ENCODE assay signal across 11 mouse cellular contexts in the genomic region with DNA sequence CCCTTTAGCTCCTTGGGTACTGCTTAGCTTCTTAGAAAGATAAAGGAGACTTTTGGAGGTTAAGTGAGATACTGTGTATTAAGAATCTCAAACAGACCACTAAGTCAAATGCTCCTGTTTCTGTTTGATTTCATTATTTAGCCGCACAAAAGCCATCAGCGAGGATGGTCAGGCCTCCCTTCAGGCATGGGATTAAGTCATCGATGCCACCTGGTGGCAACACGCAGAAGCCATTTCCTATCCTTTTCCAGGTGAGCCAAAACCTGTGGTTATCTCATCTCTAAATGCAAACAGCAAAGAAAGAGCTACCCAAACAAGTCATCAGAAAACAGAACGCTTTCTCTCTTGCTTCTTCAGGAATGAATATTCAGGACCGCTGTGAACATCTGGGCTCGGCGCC.
A peak's percentile ranks its signal among the peaks of the same experiment; 100 is the strongest.
DNase-seq lines count a peak whose midpoint lies in the region; ATAC-seq and TF ChIP-seq lines count a peak whose summit lies in the region.
"Had no signal": no experiment of that assay in that cellular context is flagged by ENCODE, and none has a peak within 500 bp of the region (broad histone marks: within the 10 kb centered on the region; RNA-seq: fewer than 3 reads in every experiment).

No protein-coding gene starts in this region.

- H3K27me3 ChIP-seq in hindbrain, postnatal 0 days (ENCODE audit: insufficient read depth, low read length) = no peaks in the 10 kb centered on the region
- no peaks in the 10 kb centered on the region for H3K27me3 ChIP-seq in hindbrain, embryonic 10.5 days (ENCODE audit: insufficient read depth, poor library complexity, severe bottlenecking)
- H3K27me3 ChIP-seq: forebrain, embryonic 15.5 days had no signal

- no peak overlapping the region for H3K27ac ChIP-seq in hindbrain, postnatal 0 days
- H3K27ac ChIP-seq in hindbrain, embryonic 10.5 days = no peak overlapping the region
- no peak overlapping the region for H3K27ac ChIP-seq in left cerebral cortex, adult 2 months
- H3K27ac ChIP-seq: forebrain, embryonic 15.5 days had no signal

- H3K9ac ChIP-seq in hindbrain, postnatal 0 days (replicated peaks; ENCODE audit: low read length) = no peak overlapping the region
- H3K9ac ChIP-seq: forebrain, embryonic 15.5 days had no signal

- H3K9me3 ChIP-seq in hindbrain, postnatal 0 days (ENCODE audit: low read length) = no peaks in the 10 kb centered on the region
- no peaks in the 10 kb centered on the region for H3K9me3 ChIP-seq in hindbrain, embryonic 10.5 days

- no peak overlapping the region for H3K4me3 ChIP-seq in hindbrain, postnatal 0 days (ENCODE audit: low read length)
- no peak overlapping the region for H3K4me3 ChIP-seq in hindbrain, embryonic 10.5 days
- no peak overlapping the region for H3K4me3 ChIP-seq in left cerebral cortex, adult 2 months
- H3K4me3 ChIP-seq: forebrain, embryonic 15.5 days; myocyte had no signal

- TF ChIP-seq CTCF in hindbrain, postnatal 0 days (IDR thresholded peaks at IDR 0.05; ENCODE audit: low read depth) = peak; percentile 71
- TF ChIP-seq CTCF in left cerebral cortex, adult 2 months (IDR thresholded peaks at IDR 0.05) = peak; percentile 62

- H3K4me1 ChIP-seq in hindbrain, postnatal 0 days (ENCODE audit: insufficient read depth, low read length) = no peaks in the 10 kb centered on the region
- H3K4me1 ChIP-seq in hindbrain, embryonic 10.5 days (replicated peaks) = no peaks in the 10 kb centered on the region
- H3K4me1 ChIP-seq: forebrain, embryonic 15.5 days had no signal

- 48% methylated on average over 8 of the region's 8 CpGs for WGBS in hindbrain, postnatal 0 days
- 54% methylated on average over 8 of the region's 8 CpGs for WGBS in hindbrain, embryonic 10.5 days

- no peak overlapping the region for H3K4me2 ChIP-seq in hindbrain, postnatal 0 days (ENCODE audit: low read depth, low read length)
- H3K4me2 ChIP-seq: forebrain, embryonic 15.5 days had no signal

- peak; percentile 4 for DNase-seq in adrenal gland, postnatal 14 days
- DNase-seq in adrenal gland, postnatal 25 days = no peak
- peak; percentile 74 for DNase-seq in hindbrain, postnatal 0 days (ENCODE audit: low spot score)
- DNase-seq in hindbrain, embryonic 10.5 days (ENCODE audit: low spot score) = no peak
- DNase-seq in ES-CJ7 (ENCODE audit: low read depth, low spot score) = peak; percentile 29
- peak; percentile 26 to 36 for DNase-seq in left cerebral cortex, adult 2 months (ENCODE audit: extremely low spot score in 1 of 2, low spot score in 2 of 2)
- no peak for DNase-seq in heart, postnatal 14 days
- no peak for DNase-seq in yolk sac, embryonic 10.5 days (ENCODE audit: low spot score)

- no peak for ATAC-seq in hindbrain, postnatal 0 days
- ATAC-seq: forebrain, embryonic 15.5 days; lung, postnatal 0 days had no signal

- intact Hi-C loops in left cerebral cortex, adult 2 months (cut with DNase I) = loop anchor here (2.0 to 10.0 kb wide), 2 partner anchors 691 to 865 kb away; partner anchors contain the start of gene Tmem132b
- intact Hi-C loops in heart, postnatal 14 days (cut with DNase I) = no loop called here

- H3K36me3 ChIP-seq in hindbrain, postnatal 0 days (ENCODE audit: insufficient read depth, low read length) = no peaks in the 10 kb centered on the region
- H3K36me3 ChIP-seq in hindbrain, embryonic 10.5 days = no peaks in the 10 kb centered on the region
- H3K36me3 ChIP-seq: forebrain, embryonic 15.5 days had no signal

Comparison
In these comparisons a context has a peak if more than half of its experiments do, and no peak if none do; other contexts are left out.
1. DNase-seq: peak in adrenal gland, postnatal 14 days (single experiment), hindbrain, postnatal 0 days (single experiment), ES-CJ7 (single experiment) and left cerebral cortex, adult 2 months (2 of 2); none in adrenal gland, postnatal 25 days (single experiment), hindbrain, embryonic 10.5 days (single experiment), heart, postnatal 14 days (0 of 2) and yolk sac, embryonic 10.5 days (single experiment).